Mouse (Mus musculus) ES-Bruce4 (cell line): ENCODE data around the gene Scfd2.

ENCODE experiments used
- CTCF ChIP-seq: IDR thresholded peaks from one replicate; pipeline ENCODE4 v1.8.1; 2011; ENCODE audit warnings: low read depth, low read length
- EP300 ChIP-seq: IDR thresholded peaks from 2 replicates; pipeline ENCODE4 v1.6.1; 2011; ENCODE audit warnings: low read depth, low read length; ENCODE audit not compliant: insufficient read depth

GRCm38 (mm10) chr5:74224480-74224879 is 307.1 kb downstream of the Scfd2 start:
- TF ChIP-seq CTCF (no peak), EP300 (no peak)
